Mouse (Mus musculus) stomach, postnatal 0 days (tissue): ENCODE measurements around the gene Arhgap31. TPM values are rescaled to one million over a fixed set of nuclear protein-coding genes. Genes with fewer than 3 reads are reported as not detected.

Experiments used
- ATAC-seq: fragments of 200-750 bp; cut with Nextera tagmentation; 2 replicates; pipeline ENCODE4 v1.8.0; 2017; ENCODE audit not compliant: low FRiP score, low TSS enrichment
- DNase-seq: peaks from one replicate; pipeline ENCODE4 v3.0.0-alpha.2; 2016; ENCODE audit warnings: low spot score
- H3K27ac ChIP-seq: fragments of 300-500 bp; sonication (generic); replicated peaks from 2 replicates; pipeline ENCODE4 v1.5.1; 2014; ENCODE audit warnings: mild to moderate bottlenecking, control low read depth
- H3K27me3 ChIP-seq: fragments of 300-500 bp; sonication (generic); 2 replicates; pipeline ENCODE4 v1.6.1; 2014; ENCODE audit warnings: low read length; ENCODE audit not compliant: control insufficient read depth, insufficient read depth
- H3K36me3 ChIP-seq: fragments of 300-500 bp; sonication (generic); 2 replicates; pipeline ENCODE4 v1.6.1; 2014; ENCODE audit warnings: low read length, mixed read lengths; ENCODE audit not compliant: control insufficient read depth, insufficient read depth
- H3K4me1 ChIP-seq: fragments of 300-500 bp; sonication (generic); replicated peaks from 2 replicates; pipeline ENCODE4 v1.6.1; 2014; ENCODE audit warnings: antibody characterized with exemption; ENCODE audit not compliant: control insufficient read depth, insufficient read depth
- H3K4me2 ChIP-seq: fragments of 300-500 bp; sonication (generic); replicated peaks from 2 replicates; pipeline ENCODE4 v1.6.1; 2014; ENCODE audit warnings: low read depth, mild to moderate bottlenecking, control low read depth, moderate library complexity
- H3K4me3 ChIP-seq: fragments of 300-500 bp; sonication (generic); 2 replicates; pipeline ENCODE4 v1.5.1; 2014; ENCODE audit warnings: low read depth, low read length, control low read depth
- H3K9ac ChIP-seq: fragments of 300-500 bp; sonication (generic); 2 replicates; pipeline ENCODE4 v1.6.1; 2014; ENCODE audit warnings: mild to moderate bottlenecking, low read length, control low read depth, mixed read lengths
- H3K9me3 ChIP-seq: fragments of 300-500 bp; sonication (generic); 2 replicates; pipeline ENCODE4 v1.6.1; 2016; ENCODE audit warnings: low read length; ENCODE audit not compliant: control insufficient read depth
- CTCF ChIP-seq: IDR thresholded peaks from 2 replicates; pipeline ENCODE4 v1.5.1; 2016; ENCODE audit warnings: antibody characterized with exemption, low read depth, mild to moderate bottlenecking, moderate library complexity
- EP300 ChIP-seq: optimal IDR thresholded peaks from 2 replicates; pipeline ENCODE3; 2016; ENCODE audit warnings: antibody characterized with exemption
- WGBS: fragments of 180-500 bp; shearing (Covaris S2); extraction: QIAGEN DNeasy Blood & Tissue Kit; methylation state at CpG from one replicate; pipeline ENCODE4 v1.1.7; 2014; 5-methylcytosine and 5-hydroxymethylcytosine counted together
- polyA plus RNA-seq: library from polyadenylated mRNA; unstranded; fragments of >200 nt; fragmentation: Nextera tagmentation; extraction: Ambion mirVana; gene quantifications from 2 replicates; pipeline ENCODE4 v1.2.1, GENCODE M21; 2015

Arhgap31 gene
- polyA plus RNA-seq, 1 experiment from 2014 or later, result 3.1 TPM

- DNase-seq, result no peak
- Histone ChIP-seq H3K4me1 (no peaks in the 10 kb centered on the region), H3K4me2 (no peak overlapping the region), H3K4me3 (no peak overlapping the region), H3K27me3 (no peaks in the 10 kb centered on the region), H3K9ac (no peak overlapping the region), H3K27ac (no peak overlapping the region), H3K36me3 (peaks cover 9% of the 10 kb centered on the region; the same call in 1 of the 2 replicates), H3K9me3 (no peaks in the 10 kb centered on the region)
- TF ChIP-seq EP300, result no peak
- TF ChIP-seq CTCF, result no peak
- no peak for ATAC-seq
- WGBS, result 89% methylated on average over 1 of the region's 1 CpGs
These were observed 118.6 kb downstream of the Arhgap31 start for GRCm38 (mm10) chr16:38594435-38594834.

- peaks cover 11% of the 10 kb centered on the region for H3K36me3 ChIP-seq
- no peak for TF ChIP-seq CTCF
- no peak for TF ChIP-seq EP300
- H3K4me3 ChIP-seq, result no peak overlapping the region
- H3K9ac ChIP-seq, result no peak overlapping the region
- H3K4me1 ChIP-seq, result no peaks in the 10 kb centered on the region
- H3K27ac ChIP-seq, result no peak overlapping the region
- H3K27me3 ChIP-seq, result no peaks in the 10 kb centered on the region
- DNase-seq (no peak), ATAC-seq (no peak)
- no peak overlapping the region for H3K4me2 ChIP-seq
- WGBS, result 96% methylated on average over 4 of the region's 4 CpGs
- no peaks in the 10 kb centered on the region for H3K9me3 ChIP-seq
These were observed 120.1 kb downstream of the Arhgap31 start for GRCm38 (mm10) chr16:38592946-38593345.

GRCm38 (mm10) chr16:38592026-38592678, 120.9 kb downstream of the Arhgap31 start:
- DNase-seq, result no peak
- Histone ChIP-seq H3K4me1 (no peaks in the 10 kb centered on the region), H3K27me3 (no peaks in the 10 kb centered on the region), H3K9ac (no peak overlapping the region), H3K4me3 (no peak overlapping the region), H3K4me2 (no peak overlapping the region), H3K9me3 (no peaks in the 10 kb centered on the region), H3K27ac (no peak overlapping the region), H3K36me3 (peaks cover 18% of the 10 kb centered on the region)
- 84% methylated on average over 12 of the region's 12 CpGs for WGBS
- no peak for TF ChIP-seq EP300
- TF ChIP-seq CTCF, result no peak
- ATAC-seq, result no peak

- Histone ChIP-seq H3K9ac (no peak overlapping the region), H3K36me3 (peaks cover 20% of the 10 kb centered on the region), H3K4me2 (no peak overlapping the region), H3K27ac (no peak overlapping the region), H3K4me3 (no peak overlapping the region), H3K4me1 (no peaks in the 10 kb centered on the region), H3K27me3 (no peaks in the 10 kb centered on the region), H3K9me3 (no peaks in the 10 kb centered on the region)
- DNase-seq (no peak), ATAC-seq (no peak)
- no peak for TF ChIP-seq EP300
- 0 out of 2 replicates have a peak, but pooled peaks have one; percentile 2 for TF ChIP-seq CTCF
- WGBS, result 75% methylated on average over 3 of the region's 3 CpGs
These were observed 121.6 kb downstream of the Arhgap31 start for GRCm38 (mm10) chr16:38591506-38591905.

- Histone ChIP-seq H3K27me3 (no peaks in the 10 kb centered on the region), H3K36me3 (peaks cover 41% of the 10 kb centered on the region)
- no peak for ATAC-seq
These were observed 125.5 kb downstream of the Arhgap31 start for GRCm38 (mm10) chr16:38587572-38587971.

GRCm38 (mm10) chr16:38587163-38587562, 125.9 kb downstream of the Arhgap31 start:
- Histone ChIP-seq H3K27me3 (no peaks in the 10 kb centered on the region), H3K4me2 (no peak overlapping the region), H3K36me3 (peaks cover 38% of the 10 kb centered on the region), H3K9me3 (no peaks in the 10 kb centered on the region), H3K9ac (no peak overlapping the region), H3K27ac (no peak overlapping the region), H3K4me3 (no peak overlapping the region), H3K4me1 (no peaks in the 10 kb centered on the region)
- DNase-seq, result no peak
- TF ChIP-seq EP300 (no peak), CTCF (no peak)
- WGBS, result 92% methylated on average over 5 of the region's 5 CpGs
- no peak for ATAC-seq

More at GRCm38 (mm10) chr16:38587572-38587971, 125.5 kb downstream of the Arhgap31 start:
- TF ChIP-seq EP300 (no peak), CTCF (no peak)
- Histone ChIP-seq H3K9me3 (no peaks in the 10 kb centered on the region), H3K27ac (no peak overlapping the region), H3K4me1 (no peaks in the 10 kb centered on the region), H3K9ac (no peak overlapping the region), H3K4me2 (no peak overlapping the region), H3K4me3 (no peak overlapping the region)
- DNase-seq, result no peak
- whole genome bisulfite sequencing, result 96% methylated on average over 4 of the region's 4 CpGs
